Mouse (Mus musculus) lung, postnatal 0 days (tissue): Measurements from ENCODE around the gene Hbp1. TPM values are rescaled to one million over a fixed set of nuclear protein-coding genes. Genes with fewer than 3 reads are reported as not detected.

Experiments used
- ATAC-seq: fragments of 200-750 bp; cut with Nextera tagmentation; 2 replicates; pipeline ENCODE4 v1.8.0; 2017; ENCODE audit warnings: moderate library complexity
- DNase-seq: peaks from one replicate; pipeline ENCODE4 v3.0.0-alpha.2; 2016; ENCODE audit warnings: low spot score
- H3K27ac ChIP-seq: fragments of 300-500 bp; sonication (generic); 2 replicates; pipeline ENCODE4 v1.5.1; 2014; ENCODE audit warnings: antibody characterized with exemption, mild to moderate bottlenecking, low read length, mixed read lengths
- H3K27me3 ChIP-seq: fragments of 300-500 bp; sonication (generic); replicated peaks from 2 replicates; pipeline ENCODE4 v1.6.1; 2014; ENCODE audit warnings: low read length, mixed read lengths; ENCODE audit not compliant: insufficient read depth
- H3K36me3 ChIP-seq: fragments of 300-500 bp; sonication (generic); 2 replicates; pipeline ENCODE4 v1.6.1; 2014; ENCODE audit warnings: low read length, mixed read lengths; ENCODE audit not compliant: insufficient read depth
- H3K4me1 ChIP-seq: fragments of 300-500 bp; sonication (generic); 2 replicates; pipeline ENCODE4 v1.6.1; 2014; ENCODE audit warnings: antibody characterized with exemption, low read depth, low read length, mixed read lengths; ENCODE audit not compliant: insufficient read depth
- H3K4me2 ChIP-seq: fragments of 300-500 bp; sonication (generic); replicated peaks from 2 replicates; pipeline ENCODE4 v1.6.1; 2014; ENCODE audit warnings: low read depth, mild to moderate bottlenecking, low read length, moderate library complexity, mixed read lengths
- H3K4me3 ChIP-seq: fragments of 300-500 bp; sonication (generic); 2 replicates; pipeline ENCODE4 v1.5.1; 2014; ENCODE audit warnings: low read depth, low read length
- H3K9ac ChIP-seq: fragments of 300-500 bp; sonication (generic); replicated peaks from 2 replicates; pipeline ENCODE4 v1.6.1; 2014; ENCODE audit warnings: low read depth, mild to moderate bottlenecking
- H3K9me3 ChIP-seq: fragments of 300-500 bp; sonication (generic); 2 replicates; pipeline ENCODE4 v1.6.1; 2016; ENCODE audit warnings: low read length, mixed read lengths
- CTCF ChIP-seq: IDR thresholded peaks from 2 replicates; pipeline ENCODE4 v1.5.1; 2016; ENCODE audit warnings: antibody characterized with exemption, mild to moderate bottlenecking
- EP300 ChIP-seq: IDR thresholded peaks from 2 replicates; pipeline ENCODE4 v1.6.1; 2016; ENCODE audit warnings: antibody characterized with exemption, mild to moderate bottlenecking, control low read depth
- WGBS: fragments of 180-500 bp; shearing (Covaris S2); extraction: QIAGEN DNeasy Blood & Tissue Kit; methylation state at CpG from one replicate; pipeline ENCODE4 v1.1.7; 2014; 5-methylcytosine and 5-hydroxymethylcytosine counted together
- polyA plus RNA-seq: library from polyadenylated mRNA; unstranded; fragments of >200 nt; fragmentation: Nextera tagmentation; extraction: Ambion mirVana; gene quantifications from 2 replicates; pipeline ENCODE4 v1.2.1, GENCODE M21; 2015

Gene Hbp1
- polyA plus RNA-seq, 1 experiment from 2014 or later, result 168 TPM

GRCm38 (mm10) chr12:31895095-31895734, 55.1 kb downstream of the Hbp1 start:
- no peak overlapping the region for H3K27ac ChIP-seq
- H3K4me1 ChIP-seq, result no peaks in the 10 kb centered on the region
- TF ChIP-seq CTCF, result no peak
- no peak for TF ChIP-seq EP300
- no peak overlapping the region for H3K4me3 ChIP-seq
- no peak overlapping the region for H3K4me2 ChIP-seq
- H3K9ac ChIP-seq, result no peak overlapping the region
- no peaks in the 10 kb centered on the region for H3K9me3 ChIP-seq
- ATAC-seq (no peak; the same call in 1 of the 2 replicates), DNase-seq (peak; percentile 9)
- H3K27me3 ChIP-seq, result no peaks in the 10 kb centered on the region
- no peaks in the 10 kb centered on the region for H3K36me3 ChIP-seq
- WGBS, result 47% methylated on average over 8 of the region's 8 CpGs

DNA sequence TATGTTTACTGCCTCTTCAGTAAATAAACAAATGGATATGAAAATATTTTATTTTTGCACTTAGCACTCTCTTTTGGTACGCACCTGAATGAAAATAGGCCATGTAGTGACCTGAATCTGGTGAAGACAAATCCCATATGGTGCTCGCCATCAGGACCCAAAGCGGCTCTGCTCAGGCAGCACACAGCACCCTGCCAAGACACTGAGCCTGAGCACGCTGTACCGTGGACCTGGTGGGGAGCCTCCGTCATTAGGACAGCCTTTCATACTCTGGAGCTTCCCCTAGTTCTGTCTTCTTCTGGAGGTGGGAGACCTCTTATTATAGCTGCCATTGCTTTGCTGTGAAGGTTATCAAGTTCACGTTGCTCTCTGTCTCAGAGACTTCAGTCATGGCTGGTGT, 57.6 kb downstream of the Hbp1 start:
- DNase-seq (no peak), ATAC-seq (no peak)
- TF ChIP-seq CTCF, result no peak
- no peak for TF ChIP-seq EP300
- Histone ChIP-seq H3K4me1 (no peaks in the 10 kb centered on the region), H3K27me3 (no peaks in the 10 kb centered on the region), H3K36me3 (no peaks in the 10 kb centered on the region), H3K4me3 (no peak overlapping the region), H3K9me3 (no peaks in the 10 kb centered on the region), H3K4me2 (no peak overlapping the region), H3K9ac (no peak overlapping the region), H3K27ac (no peak overlapping the region)
- WGBS, result 86% methylated on average over 7 of the region's 7 CpGs

- Histone ChIP-seq H3K36me3 (no peaks in the 10 kb centered on the region), H3K27me3 (no peaks in the 10 kb centered on the region), H3K4me2 (no peak overlapping the region), H3K4me3 (no peak overlapping the region), H3K4me1 (no peaks in the 10 kb centered on the region), H3K9me3 (no peaks in the 10 kb centered on the region), H3K27ac (no peak overlapping the region), H3K9ac (no peak overlapping the region)
- TF ChIP-seq EP300 (no peak), CTCF (no peak)
- no peak for ATAC-seq
- DNase-seq, result no peak
These were observed 58.3 kb downstream of the Hbp1 start for GRCm38 (mm10) chr12:31892079-31892478.

GRCm38 (mm10) chr12:31890685-31891084, 59.6 kb downstream of the Hbp1 start:
- Histone ChIP-seq H3K4me3 (no peak overlapping the region), H3K9ac (no peak overlapping the region), H3K27ac (no peak overlapping the region), H3K4me2 (no peak overlapping the region), H3K36me3 (0 out of 2 replicates have a peak, but pooled peaks cover 4% of the 10 kb centered on the region), H3K9me3 (no peaks in the 10 kb centered on the region), H3K4me1 (no peaks in the 10 kb centered on the region), H3K27me3 (no peaks in the 10 kb centered on the region)
- WGBS, result 72% methylated on average over 6 of the region's 6 CpGs
- ATAC-seq (no peak), DNase-seq (no peak)
- no peak for TF ChIP-seq EP300
- TF ChIP-seq CTCF, result no peak

DNA sequence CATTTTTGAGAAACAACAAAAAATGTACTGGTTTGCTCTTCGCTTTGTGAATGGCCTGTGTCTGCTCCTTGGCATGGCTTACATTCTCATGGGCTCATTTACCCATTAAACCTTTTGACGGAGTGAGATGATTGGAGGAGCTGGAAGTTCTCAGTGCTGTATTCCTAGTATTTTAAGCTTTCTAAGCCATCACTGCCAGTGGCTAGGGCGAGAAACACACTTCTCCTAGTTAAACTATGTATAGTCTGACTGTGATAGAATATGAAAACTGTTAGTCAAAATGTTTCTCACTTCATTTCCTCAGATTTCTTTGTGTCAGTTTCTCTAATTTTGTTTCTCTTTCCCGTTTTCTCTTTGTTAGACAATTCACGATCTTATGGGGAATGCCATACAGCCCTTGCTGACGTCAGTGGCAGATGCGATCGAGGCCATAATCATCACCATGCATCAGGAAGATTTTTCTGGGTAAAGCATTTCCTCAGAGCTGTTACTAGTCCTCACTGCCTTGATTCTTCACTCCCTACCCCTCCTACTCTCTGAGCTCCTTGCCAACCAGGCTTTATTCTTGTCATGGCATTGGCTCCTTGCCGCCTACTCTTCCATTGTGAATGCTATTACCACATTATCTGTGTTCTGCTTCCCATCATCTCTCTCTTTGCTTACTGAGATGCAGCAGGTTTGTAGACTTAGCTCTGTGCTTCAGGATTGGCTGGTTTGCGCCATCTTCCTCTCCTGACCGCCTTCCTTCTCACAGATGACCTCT, 64.3 kb downstream of the Hbp1 start:
- Histone ChIP-seq H3K27me3 (no peaks in the 10 kb centered on the region), H3K4me1 (no peaks in the 10 kb centered on the region), H3K9ac (no peak overlapping the region), H3K36me3 (0 out of 2 replicates have a peak, but pooled peaks cover 4% of the 10 kb centered on the region), H3K4me3 (no peak overlapping the region), H3K27ac (no peak overlapping the region), H3K9me3 (no peaks in the 10 kb centered on the region), H3K4me2 (no peak overlapping the region)
- no peak for TF ChIP-seq EP300
- WGBS, result 94% methylated on average over 11 of the region's 11 CpGs
- ATAC-seq (no peak), DNase-seq (no peak)

- Histone ChIP-seq H3K4me3 (no peak overlapping the region), H3K36me3 (0 out of 2 replicates have a peak, but pooled peaks cover 4% of the 10 kb centered on the region), H3K9ac (no peak overlapping the region), H3K9me3 (no peaks in the 10 kb centered on the region), H3K27me3 (no peaks in the 10 kb centered on the region), H3K4me1 (no peaks in the 10 kb centered on the region), H3K27ac (no peak overlapping the region), H3K4me2 (no peak overlapping the region)
- WGBS, result 78% methylated on average over 4 of the region's 4 CpGs
- no peak for ATAC-seq
- TF ChIP-seq EP300, result no peak
- no peak for TF ChIP-seq CTCF
- no peak for DNase-seq
These were observed 65.3 kb downstream of the Hbp1 start for GRCm38 (mm10) chr12:31885084-31885483.
